Mouse (Mus musculus) hindbrain, embryonic 11.5 days (tissue): ENCODE results near the gene Myl6b. TPM values are rescaled to one million over a fixed set of nuclear protein-coding genes. Genes with fewer than 3 reads are reported as not detected.
"Not testable (repeated sequence)": the region's sequence is repeated elsewhere in the genome, so short reads cannot be mapped to it uniquely, and the experiment has no call there.

Source experiments
- ATAC-seq: fragments of 200-750 bp; cut with Nextera tagmentation; 2 replicates; pipeline ENCODE4 v1.8.0; 2017; ENCODE audit warnings: mild to moderate bottlenecking, moderate TSS enrichment, moderate library complexity; ENCODE audit not compliant: low FRiP score
- DNase-seq: peaks from one replicate; pipeline ENCODE4 v3.0.0-alpha.2; 2015; ENCODE audit warnings: low spot score
- H3K27ac ChIP-seq: fragments of 300-500 bp; sonication (generic); 2 replicates; pipeline ENCODE4 v1.5.1; 2014; ENCODE audit warnings: mild to moderate bottlenecking, low read depth, low read length
- H3K27me3 ChIP-seq: fragments of 300-500 bp; sonication (generic); 2 replicates; pipeline ENCODE4 v1.6.1; 2014; ENCODE audit warnings: mild to moderate bottlenecking, low read length, moderate library complexity, mixed read lengths; ENCODE audit not compliant: control insufficient read depth, insufficient read depth
- H3K36me3 ChIP-seq: fragments of 300-500 bp; sonication (generic); 2 replicates; pipeline ENCODE4 v1.6.1; 2014; ENCODE audit warnings: mild to moderate bottlenecking, low read length, moderate library complexity, mixed read lengths; ENCODE audit not compliant: control insufficient read depth, insufficient read depth
- H3K4me1 ChIP-seq: fragments of 300-500 bp; sonication (generic); replicated peaks from 2 replicates; pipeline ENCODE4 v1.6.1; 2014; ENCODE audit warnings: low read length, mixed read lengths; ENCODE audit not compliant: control insufficient read depth, insufficient read depth
- H3K4me2 ChIP-seq: fragments of 300-500 bp; sonication (generic); replicated peaks from 2 replicates; pipeline ENCODE4 v1.6.1; 2014; ENCODE audit warnings: mild to moderate bottlenecking, low read depth, low read length
- H3K4me3 ChIP-seq: fragments of 300-500 bp; sonication (generic); 2 replicates; pipeline ENCODE4 v1.5.1; 2014; ENCODE audit warnings: low read depth, low read length
- H3K9ac ChIP-seq: fragments of 300-500 bp; sonication (generic); 2 replicates; pipeline ENCODE4 v1.6.1; 2014; ENCODE audit warnings: low read depth, low read length
- H3K9me3 ChIP-seq: fragments of 300-500 bp; sonication (generic); 2 replicates; pipeline ENCODE4 v1.6.1; 2016; ENCODE audit warnings: low read length; ENCODE audit not compliant: control insufficient read depth
- WGBS: fragments of 180-500 bp; shearing (Covaris S2); extraction: QIAGEN DNeasy Blood & Tissue Kit; methylation state at CpG from one replicate; pipeline ENCODE4 v1.1.7; 2014; 5-methylcytosine and 5-hydroxymethylcytosine counted together
- polyA plus RNA-seq: library from polyadenylated mRNA; unstranded; fragments of >200 nt; fragmentation: Nextera tagmentation; extraction: Ambion mirVana; gene quantifications from 2 replicates; pipeline ENCODE4 v1.2.1, GENCODE M21; 2014

The Myl6b gene
- polyA plus RNA-seq, 1 experiment from 2014 or later, result 4.2 TPM

- Histone ChIP-seq H3K9ac (no peak overlapping the region), H3K4me2 (no peak overlapping the region), H3K4me3 (no peak overlapping the region), H3K36me3 (no peaks in the 10 kb centered on the region), H3K27ac (no peak overlapping the region), H3K27me3 (0 out of 2 replicates have a peak, but pooled peaks cover 2% of the 10 kb centered on the region), H3K9me3 (no peaks in the 10 kb centered on the region), H3K4me1 (no peaks in the 10 kb centered on the region)
- ATAC-seq (no peak), DNase-seq (no peak)
- 90% methylated on average over 11 of the region's 11 CpGs for WGBS
Measured at GRCm38 (mm10) chr10:128510301-128510700, 11.8 kb upstream of the Myl6b start.

DNA sequence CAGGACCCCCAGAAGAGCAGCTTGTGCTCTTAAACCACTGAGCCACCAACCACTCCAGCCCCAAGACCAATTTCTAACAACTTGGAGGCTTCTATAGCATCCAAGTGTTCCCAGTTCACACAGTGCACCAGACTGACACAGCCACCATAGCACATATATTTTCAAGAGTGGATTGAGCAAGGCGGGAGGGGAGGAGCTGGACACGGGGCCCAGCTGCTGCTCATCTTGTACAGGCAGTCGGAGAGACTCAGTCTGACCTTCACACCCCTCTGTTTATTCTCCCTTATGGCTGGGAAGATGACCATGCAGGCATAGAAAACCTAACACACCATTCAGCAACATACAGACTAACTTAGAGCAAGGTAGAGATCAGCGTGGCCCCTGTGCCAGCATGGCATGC is 11.3 kb upstream of the Myl6b start:
- Histone ChIP-seq H3K4me1 (no peaks in the 10 kb centered on the region), H3K4me3 (no peak overlapping the region), H3K27me3 (no peaks in the 10 kb centered on the region), H3K9me3 (no peaks in the 10 kb centered on the region), H3K4me2 (no peak overlapping the region), H3K27ac (no peak overlapping the region), H3K9ac (no peak overlapping the region), H3K36me3 (no peaks in the 10 kb centered on the region)
- ATAC-seq (no peak), DNase-seq (no peak)
- 84% methylated on average over 4 of the region's 4 CpGs for WGBS

DNA sequence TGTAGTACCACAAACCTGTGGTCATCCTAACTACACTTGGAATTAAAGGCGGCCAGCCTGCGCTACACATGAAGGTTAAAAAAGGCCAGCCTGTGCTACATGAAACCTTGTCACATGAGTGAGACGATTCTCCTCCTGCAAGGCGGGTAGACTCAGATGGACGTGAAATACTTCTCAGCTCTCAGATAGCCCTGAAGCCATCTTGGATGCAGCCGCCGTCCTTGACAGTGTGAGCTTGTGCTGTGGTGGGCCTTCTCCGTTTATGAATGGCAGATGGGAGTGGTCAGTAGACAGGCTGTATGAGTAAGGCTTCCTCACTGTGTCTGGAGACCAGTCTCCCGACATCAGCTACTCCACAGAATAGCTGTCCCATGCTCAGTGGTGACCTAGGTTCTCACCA is 10.7 kb upstream of the Myl6b start:
- H3K27ac ChIP-seq, result no peak overlapping the region
- ATAC-seq, result no peak
- no peaks in the 10 kb centered on the region for H3K36me3 ChIP-seq
- H3K4me1 ChIP-seq, result no peaks in the 10 kb centered on the region
- DNase-seq, result no peak
- no peaks in the 10 kb centered on the region for H3K9me3 ChIP-seq
- 85% methylated on average over 9 of the region's 9 CpGs for WGBS
- no peaks in the 10 kb centered on the region for H3K27me3 ChIP-seq
- H3K9ac ChIP-seq, result no peak overlapping the region
- no peak overlapping the region for H3K4me2 ChIP-seq
- no peak overlapping the region for H3K4me3 ChIP-seq

DNA sequence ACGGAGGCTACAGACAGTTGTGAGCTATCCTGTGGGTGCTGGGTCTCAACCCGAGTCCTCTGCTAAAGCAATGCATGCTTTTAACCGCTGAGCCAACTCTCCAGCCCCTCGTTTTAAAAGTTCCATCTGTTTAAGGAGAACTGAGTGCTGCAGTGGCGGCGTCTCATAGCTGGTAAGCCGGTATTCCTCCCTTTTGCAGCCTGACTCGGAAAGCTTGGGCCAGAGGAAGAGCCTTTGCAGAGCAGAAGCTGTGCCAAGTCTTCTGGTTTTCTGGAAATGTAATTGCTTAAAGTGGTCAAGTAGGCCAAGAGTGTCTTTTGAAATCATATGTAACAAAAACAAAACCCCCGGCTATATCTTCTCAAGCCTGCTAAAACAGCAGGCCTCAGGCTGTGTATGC is 9.8 kb upstream of the Myl6b start:
- 87% methylated on average over 9 of the region's 9 CpGs for WGBS
- H3K27ac ChIP-seq, result no peak overlapping the region
- H3K9me3 ChIP-seq, result no peaks in the 10 kb centered on the region
- no peaks in the 10 kb centered on the region for H3K4me1 ChIP-seq
- H3K27me3 ChIP-seq, result no peaks in the 10 kb centered on the region
- DNase-seq (no peak), ATAC-seq (no peak)
- no peak overlapping the region for H3K4me2 ChIP-seq
- no peak overlapping the region for H3K4me3 ChIP-seq
- H3K9ac ChIP-seq, result no peak overlapping the region
- H3K36me3 ChIP-seq, result no peaks in the 10 kb centered on the region

- Histone ChIP-seq H3K4me3 (no peak overlapping the region), H3K4me2 (no peak overlapping the region), H3K9me3 (no peaks in the 10 kb centered on the region), H3K9ac (no peak overlapping the region), H3K4me1 (no peaks in the 10 kb centered on the region), H3K36me3 (no peaks in the 10 kb centered on the region), H3K27ac (no peak overlapping the region), H3K27me3 (no peaks in the 10 kb centered on the region)
- 93% methylated on average over 14 of the region's 14 CpGs for WGBS
- DNase-seq, result no peak
- no peak for ATAC-seq
Measured at GRCm38 (mm10) chr10:128505974-128506373, 7.5 kb upstream of the Myl6b start.

- H3K4me2 ChIP-seq, H3K9me3 ChIP-seq, H3K27me3 ChIP-seq, DNase-seq, H3K27ac ChIP-seq, H3K4me3 ChIP-seq, H3K36me3 ChIP-seq, H3K4me1 ChIP-seq, H3K9ac ChIP-seq, ATAC-seq: not testable (repeated sequence)
- WGBS, result 90% methylated on average over 5 of the region's 5 CpGs
Measured at GRCm38 (mm10) chr10:128505371-128505667, 6.8 kb upstream of the Myl6b start.

GRCm38 (mm10) chr10:128504641-128505370 is 6.3 kb upstream of the Myl6b start:
- ATAC-seq, result no peak
- Histone ChIP-seq H3K4me1 (no peaks in the 10 kb centered on the region), H3K9ac (no peak overlapping the region), H3K27me3 (no peaks in the 10 kb centered on the region), H3K4me3 (no peak overlapping the region; the same call in 1 of the 2 replicates), H3K4me2 (no peak overlapping the region), H3K9me3 (no peaks in the 10 kb centered on the region), H3K27ac (no peak overlapping the region), H3K36me3 (no peaks in the 10 kb centered on the region)
- DNase-seq, result no peak
- WGBS, result 84% methylated on average over 9 of the region's 9 CpGs

GRCm38 (mm10) chr10:128504012-128504411 is 5.5 kb upstream of the Myl6b start:
- H3K9ac ChIP-seq, result no peak overlapping the region
- no peaks in the 10 kb centered on the region for H3K36me3 ChIP-seq
- no peak overlapping the region for H3K4me3 ChIP-seq
- H3K4me2 ChIP-seq, result no peak overlapping the region
- WGBS, result 87% methylated on average over 3 of the region's 3 CpGs
- no peak for ATAC-seq
- no peak for DNase-seq
- H3K27ac ChIP-seq, result no peak overlapping the region
- 0 out of 2 replicates have a peak, but pooled peaks cover 3% of the 10 kb centered on the region for H3K4me1 ChIP-seq
- H3K27me3 ChIP-seq, result no peaks in the 10 kb centered on the region
- H3K9me3 ChIP-seq, result no peaks in the 10 kb centered on the region

- H3K27ac ChIP-seq, result no peak overlapping the region
- H3K4me1 ChIP-seq, result 0 out of 2 replicates have a peak, but pooled peaks cover 3% of the 10 kb centered on the region
- no peaks in the 10 kb centered on the region for H3K9me3 ChIP-seq
- no peak overlapping the region for H3K4me2 ChIP-seq
- H3K9ac ChIP-seq, result no peak overlapping the region
- H3K36me3 ChIP-seq, result no peaks in the 10 kb centered on the region
- no peaks in the 10 kb centered on the region for H3K27me3 ChIP-seq
- H3K4me3 ChIP-seq, result no peak overlapping the region
- DNase-seq (no peak), ATAC-seq (no peak)
- 76% methylated on average over 8 of the region's 8 CpGs for whole genome bisulfite sequencing
Measured at GRCm38 (mm10) chr10:128503532-128503931, 5.0 kb upstream of the Myl6b start.
